Mouse (Mus musculus): ENCODE measurements around the gene Fancd2. TPM values are rescaled to one million over a fixed set of nuclear protein-coding genes. Genes with fewer than 3 reads are reported as not detected.

Fancd2 gene
- polyA plus RNA-seq, 1 experiment from 2014 or later = 11.6 TPM

DNA sequence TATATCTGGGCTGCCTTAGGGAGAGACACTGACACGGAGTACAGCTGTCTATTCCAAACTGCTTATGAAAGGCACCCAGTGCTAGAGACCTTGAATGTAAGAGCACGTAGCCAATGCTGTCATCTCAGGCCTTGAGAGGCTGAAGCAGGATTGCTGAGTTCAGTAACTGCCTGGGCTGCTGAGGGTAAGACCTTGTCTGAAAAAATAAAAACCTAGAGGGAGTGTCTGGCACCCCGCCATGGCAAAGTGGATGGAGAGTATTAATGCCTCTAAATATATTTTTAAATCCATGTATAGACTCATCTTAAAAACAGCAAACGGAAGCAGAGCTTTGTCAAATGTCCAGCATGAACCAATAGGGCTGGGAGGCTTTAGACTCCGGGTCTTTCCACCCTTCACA is 68.4 kb downstream of the Fancd2 start:
- Histone ChIP-seq H3K36me3 (no peaks in the 10 kb centered on the region), H3K27ac (no peak overlapping the region), H3K27me3 (no peaks in the 10 kb centered on the region), H3K4me1 (peaks cover 8% of the 10 kb centered on the region; the same call in 1 of the 2 replicates), H3K4me3 (no peak overlapping the region), H3K9me3 (no peaks in the 10 kb centered on the region), H3K4me2 (replicated peaks) (no peak overlapping the region), H3K9ac (no peak overlapping the region)
- ATAC-seq (ENCODE audit: low FRiP score, low read depth) = no peak
- WGBS = 79% methylated on average over 5 of the region's 5 CpGs

DNA sequence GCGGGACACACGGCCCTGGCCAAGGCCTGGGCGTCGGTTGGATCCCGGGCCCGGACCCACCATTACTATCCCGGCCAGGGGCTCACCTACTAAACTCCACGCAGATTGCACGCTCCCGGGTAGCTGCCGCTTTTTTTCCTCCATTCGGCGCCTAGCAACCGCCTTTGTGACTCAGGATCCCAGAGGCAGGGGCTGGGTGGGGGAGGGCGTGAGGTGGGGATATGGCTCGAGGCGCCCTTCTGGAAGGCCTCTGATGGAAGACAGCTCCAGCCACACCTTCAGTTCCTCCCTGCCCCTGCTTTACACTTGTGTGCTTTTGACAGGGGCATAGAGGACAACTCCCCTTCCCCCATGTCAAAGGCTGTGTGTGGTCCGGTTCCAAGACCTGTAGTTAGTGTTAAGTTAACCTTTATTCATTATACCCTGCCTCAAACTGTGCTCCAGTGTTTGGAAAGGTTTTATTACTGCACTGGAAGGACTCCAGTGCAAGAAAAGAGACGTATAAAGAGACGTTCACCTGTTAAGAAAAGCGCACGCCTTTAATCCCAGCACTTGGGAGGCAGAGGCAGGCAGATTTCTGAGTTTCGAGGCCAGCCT is 69.2 kb downstream of the Fancd2 start, which contains the start of gene Fancd2os:
TSS of gene Fancd2os (minus strand) at position 173 of the 597 bp plus-strand sequence.
- H3K4me2 ChIP-seq (replicated peaks) = 0 out of 2 replicates have a peak within 1 kb of the TSS, but pooled peaks have one; percentile 9
- no peak for ATAC-seq (ENCODE audit: low FRiP score, low read depth)
- no peak within 1 kb of the TSS for H3K27ac ChIP-seq
- H3K4me1 ChIP-seq = peaks cover 12% of the 10 kb centered on the region
- H3K4me3 ChIP-seq = no peak within 1 kb of the TSS
- 43% methylated on average over 23 of the region's 23 CpGs for WGBS
- peak within 1 kb of the TSS; percentile 5; the same call in 1 of the 2 replicates for H3K9ac ChIP-seq
- H3K36me3 ChIP-seq = no peaks in the 10 kb centered on the region
- H3K27me3 ChIP-seq = no peaks in the 10 kb centered on the region
- H3K9me3 ChIP-seq = no peaks in the 10 kb centered on the region

- Histone ChIP-seq H3K9me3 (no peaks in the 10 kb centered on the region), H3K9ac (no peak overlapping the region), H3K36me3 (peaks cover 1% of the 10 kb centered on the region; the same call in 1 of the 2 replicates), H3K4me3 (no peak overlapping the region), H3K27ac (no peak overlapping the region), H3K4me2 (replicated peaks) (no peak overlapping the region), H3K27me3 (no peaks in the 10 kb centered on the region), H3K4me1 (peaks cover 23% of the 10 kb centered on the region)
- no peak for ATAC-seq (ENCODE audit: low FRiP score, low read depth)
- WGBS = 93% methylated on average over 6 of the region's 6 CpGs
Observed at GRCm38 (mm10) chr6:113602821-113603220, 71.3 kb downstream of the Fancd2 start.

GRCm38 (mm10) chr6:113603993-113604392 is 72.5 kb downstream of the Fancd2 start:
- WGBS = 45% methylated on average over 12 of the region's 12 CpGs
- no peaks in the 10 kb centered on the region for H3K9me3 ChIP-seq
- peak overlapping the region; percentile 80 for H3K4me2 ChIP-seq (replicated peaks)
- H3K9ac ChIP-seq = peak overlapping the region; percentile 94
- H3K36me3 ChIP-seq = peaks cover 7% of the 10 kb centered on the region; the same call in 1 of the 2 replicates
- no peak overlapping the region for H3K27ac ChIP-seq
- peaks cover 23% of the 10 kb centered on the region for H3K4me1 ChIP-seq
- H3K27me3 ChIP-seq = no peaks in the 10 kb centered on the region
- no peak for ATAC-seq (ENCODE audit: low FRiP score, low read depth)
- H3K4me3 ChIP-seq = peak overlapping the region; percentile 94

- ATAC-seq (ENCODE audit: low FRiP score, low read depth) = peak; percentile 91
- peak within 1 kb of the TSS; percentile 94 for H3K9ac ChIP-seq
- under 1% methylated on average over 65 of the region's 65 CpGs for WGBS
Observed at GRCm38 (mm10) chr6:113604432-113605223, 73.1 kb downstream of the Fancd2 start, which contains the start of gene Brk1. Gene Brk1 (plus strand): TSS chr6:113604772.

GRCm38 (mm10) chr6:113605224-113605545 is 73.7 kb downstream of the Fancd2 start:
- WGBS = 4% methylated on average over 10 of the region's 10 CpGs
- H3K27ac ChIP-seq = peak overlapping the region; percentile 81; the same call in 1 of the 2 replicates
- H3K27me3 ChIP-seq = no peaks in the 10 kb centered on the region
- no peak for ATAC-seq (ENCODE audit: low FRiP score, low read depth)
- peak overlapping the region; percentile 94 for H3K9ac ChIP-seq
- H3K36me3 ChIP-seq = peaks cover 8% of the 10 kb centered on the region
- H3K4me2 ChIP-seq (replicated peaks) = peak overlapping the region; percentile 80
- H3K4me3 ChIP-seq = peak overlapping the region; percentile 94
- H3K9me3 ChIP-seq = no peaks in the 10 kb centered on the region
- peaks cover 19% of the 10 kb centered on the region for H3K4me1 ChIP-seq

More at GRCm38 (mm10) chr6:113604432-113605223, 73.1 kb downstream of the Fancd2 start, which contains the start of gene Brk1:
- Histone ChIP-seq H3K4me3 (peak within 1 kb of the TSS; percentile 94), H3K36me3 (peaks cover 7% of the 10 kb centered on the region; the same call in 1 of the 2 replicates), H3K9me3 (no peaks in the 10 kb centered on the region), H3K27ac (peak within 1 kb of the TSS; percentile 81), H3K27me3 (no peaks in the 10 kb centered on the region), H3K4me2 (replicated peaks) (peak within 1 kb of the TSS; percentile 80), H3K4me1 (peaks cover 23% of the 10 kb centered on the region)

DNA sequence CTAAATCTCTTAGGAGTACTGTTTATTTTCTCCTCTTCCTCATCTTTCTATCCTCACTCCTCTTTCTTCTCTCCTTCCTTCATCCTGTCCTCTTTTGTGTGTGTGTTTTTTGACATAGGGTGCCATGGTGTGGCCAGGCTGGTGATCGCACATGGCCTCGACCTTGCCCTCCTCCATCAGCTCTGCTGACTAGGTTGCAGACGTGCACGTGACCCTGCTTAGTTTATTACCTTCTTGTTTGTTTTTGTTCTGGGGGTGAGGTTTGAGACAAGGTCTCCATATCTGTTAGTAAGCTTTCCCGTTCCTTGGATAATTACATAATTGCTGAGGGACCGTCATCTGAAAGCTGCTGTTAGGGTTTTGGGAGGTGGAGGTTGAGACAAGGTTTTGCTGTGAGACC is 77.4 kb downstream of the Fancd2 start:
- H3K36me3 ChIP-seq = peaks cover 41% of the 10 kb centered on the region
- H3K4me1 ChIP-seq = peaks cover 15% of the 10 kb centered on the region
- peaks cover 3% of the 10 kb centered on the region; the same call in 1 of the 2 replicates for H3K9me3 ChIP-seq
- WGBS = 76% methylated on average over 6 of the region's 6 CpGs
- H3K27ac ChIP-seq = no peak overlapping the region
- no peak overlapping the region for H3K9ac ChIP-seq
- no peak for ATAC-seq (ENCODE audit: low FRiP score, low read depth)
- H3K27me3 ChIP-seq = no peaks in the 10 kb centered on the region
- H3K4me3 ChIP-seq = no peak overlapping the region
- H3K4me2 ChIP-seq (replicated peaks) = no peak overlapping the region

- Histone ChIP-seq H3K4me1 (peaks cover 15% of the 10 kb centered on the region), H3K36me3 (peaks cover 45% of the 10 kb centered on the region), H3K27me3 (no peaks in the 10 kb centered on the region), H3K4me2 (replicated peaks) (no peak overlapping the region), H3K27ac (no peak overlapping the region), H3K9ac (no peak overlapping the region), H3K9me3 (peaks cover 3% of the 10 kb centered on the region; the same call in 1 of the 2 replicates), H3K4me3 (no peak overlapping the region)
- WGBS = 89% methylated on average over 7 of the region's 7 CpGs
- ATAC-seq (ENCODE audit: low FRiP score, low read depth) = no peak
Observed at GRCm38 (mm10) chr6:113609293-113609692, 77.8 kb downstream of the Fancd2 start.

DNA sequence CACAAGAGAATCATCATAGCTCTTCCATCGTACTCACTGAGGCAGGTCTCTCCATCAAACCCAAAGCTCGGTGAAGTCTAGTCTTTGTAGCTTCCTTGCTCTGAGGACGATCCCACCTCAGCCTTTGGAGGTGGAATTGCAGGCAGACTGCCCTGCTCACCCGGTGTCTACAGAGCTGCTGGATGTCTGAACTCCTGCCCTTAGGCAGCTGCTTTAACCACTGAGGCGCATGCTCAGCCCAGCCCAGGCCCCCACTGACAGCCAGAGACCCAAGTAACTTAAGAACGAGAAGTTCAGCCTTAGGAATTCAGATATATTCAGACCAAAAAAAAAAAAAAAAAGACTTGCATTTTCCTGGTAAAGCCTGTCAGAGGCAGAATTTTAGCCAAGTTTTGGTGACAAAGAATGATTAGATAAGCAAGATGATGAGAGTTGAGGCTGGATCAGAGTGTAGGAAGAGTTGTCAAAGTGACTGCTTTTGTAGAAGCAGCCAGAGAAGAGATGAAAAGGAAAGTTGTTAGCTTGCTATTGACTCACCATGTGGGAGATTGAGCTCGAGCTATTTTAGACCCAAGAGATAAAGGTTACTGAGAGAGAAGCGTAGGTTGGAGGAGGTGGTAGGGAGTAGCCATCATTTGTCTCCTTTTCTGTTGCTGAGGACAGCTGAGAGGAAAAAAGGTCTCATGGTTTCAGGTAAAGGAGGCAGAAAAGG is 80.9 kb downstream of the Fancd2 start:
- Histone ChIP-seq H3K9ac (no peak overlapping the region), H3K27me3 (no peaks in the 10 kb centered on the region), H3K36me3 (peaks cover 76% of the 10 kb centered on the region), H3K27ac (no peak overlapping the region), H3K4me2 (replicated peaks) (no peak overlapping the region), H3K9me3 (peaks cover 3% of the 10 kb centered on the region; the same call in 1 of the 2 replicates), H3K4me1 (no peaks in the 10 kb centered on the region), H3K4me3 (no peak overlapping the region)
- no peak for ATAC-seq (ENCODE audit: low FRiP score, low read depth)
- WGBS = 85% methylated on average over 8 of the region's 8 CpGs

GRCm38 (mm10) chr6:113614152-113614551 is 82.7 kb downstream of the Fancd2 start:
- ATAC-seq (ENCODE audit: low FRiP score, low read depth) = no peak
- Histone ChIP-seq H3K9me3 (peaks cover 3% of the 10 kb centered on the region; the same call in 1 of the 2 replicates), H3K27me3 (no peaks in the 10 kb centered on the region), H3K4me3 (no peak overlapping the region), H3K27ac (no peak overlapping the region), H3K9ac (no peak overlapping the region), H3K4me2 (replicated peaks) (no peak overlapping the region), H3K36me3 (peaks cover 79% of the 10 kb centered on the region), H3K4me1 (no peaks in the 10 kb centered on the region)
- WGBS = 95% methylated on average over 7 of the region's 7 CpGs

- H3K27ac ChIP-seq = no peak overlapping the region
- no peaks in the 10 kb centered on the region for H3K4me1 ChIP-seq
- ATAC-seq (ENCODE audit: low FRiP score, low read depth) = no peak
- 93% methylated on average over 8 of the region's 8 CpGs for WGBS
- H3K4me2 ChIP-seq (replicated peaks) = no peak overlapping the region
- no peaks in the 10 kb centered on the region for H3K27me3 ChIP-seq
- H3K9me3 ChIP-seq = peaks cover 3% of the 10 kb centered on the region; the same call in 1 of the 2 replicates
- H3K4me3 ChIP-seq = no peak overlapping the region
- H3K36me3 ChIP-seq = peaks cover 79% of the 10 kb centered on the region
- H3K9ac ChIP-seq = no peak overlapping the region
Observed at GRCm38 (mm10) chr6:113614997-113615396, 83.5 kb downstream of the Fancd2 start.

- Histone ChIP-seq H3K9me3 (peaks cover 3% of the 10 kb centered on the region; the same call in 1 of the 2 replicates), H3K27ac (no peak overlapping the region), H3K36me3 (peaks cover 76% of the 10 kb centered on the region), H3K4me1 (no peaks in the 10 kb centered on the region), H3K4me3 (no peak overlapping the region), H3K4me2 (replicated peaks) (no peak overlapping the region), H3K9ac (no peak overlapping the region), H3K27me3 (no peaks in the 10 kb centered on the region)
- 94% methylated on average over 4 of the region's 4 CpGs for WGBS
- no peak for ATAC-seq (ENCODE audit: low FRiP score, low read depth)
Observed at GRCm38 (mm10) chr6:113615489-113615888, 84.0 kb downstream of the Fancd2 start.
